Mouse (Mus musculus) gastrocnemius, postnatal 10 days (tissue): ENCODE results near the gene Apol9a. TPM values are rescaled to one million over a fixed set of nuclear protein-coding genes. Genes with fewer than 3 reads are reported as not detected.
"Not testable (repeated sequence)": the region's sequence is repeated elsewhere in the genome, so short reads cannot be mapped to it uniquely, and the experiment has no call there.

Experiments used
- DNase-seq: peaks from one replicate; pipeline ENCODE4 v3.0.0; 2021; ENCODE audit warnings: mixed read lengths
- long read RNA-seq, 2 experiments: library from polyadenylated mRNA; stranded (forward); transcript quantifications; one replicate each; pipeline ENCODE4 v2.0.0; 2021
- total RNA-seq, 2 experiments: library from RNA; stranded (reverse); gene quantifications; 2 replicates each; pipeline ENCODE4 v1.2.3; 2021

Apol9a gene
- not detected for total RNA-seq
- long read RNA-seq, experiment 1, result 0 reads
- long read RNA-seq, experiment 2, result 0 reads

- not testable (repeated sequence) for DNase-seq
These were observed at the start of gene Apol9a for GRCm38 (mm10) chr15:77411035-77411434. Gene Apol9a (minus strand): TSS chr15:77411135.

GRCm38 (mm10) chr15:77449927-77450326 lies 39.0 kb upstream of the Apol9a start:
- not testable (repeated sequence) for DNase-seq

- DNase-seq, result not testable (repeated sequence)
These were observed 36.5 kb upstream of the Apol9a start, which contains the start of gene Apol7b for GRCm38 (mm10) chr15:77447392-77447791. Gene Apol7b (minus strand): TSS chr15:77447492.

DNA sequence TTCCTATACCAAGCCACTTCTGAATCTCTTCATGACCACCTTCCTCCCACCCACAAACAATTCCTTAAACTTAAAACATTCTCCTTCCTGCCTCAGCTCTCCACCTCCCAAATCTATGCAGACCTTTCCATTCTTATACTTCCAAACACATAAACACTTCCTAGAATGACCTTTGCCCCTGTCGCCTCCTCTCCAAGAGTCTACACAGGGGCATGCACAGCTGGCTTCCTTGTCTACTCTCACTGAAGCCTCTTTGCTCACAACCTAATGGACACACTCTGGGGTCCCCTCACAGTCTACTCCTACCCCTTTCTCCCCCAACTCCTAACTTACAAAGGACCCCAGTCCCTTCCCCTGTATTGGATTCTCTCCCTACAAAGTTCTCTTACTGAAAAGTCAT lies 34.7 kb upstream of the Apol9a start:
- DNase-seq, result not testable (repeated sequence)

DNA sequence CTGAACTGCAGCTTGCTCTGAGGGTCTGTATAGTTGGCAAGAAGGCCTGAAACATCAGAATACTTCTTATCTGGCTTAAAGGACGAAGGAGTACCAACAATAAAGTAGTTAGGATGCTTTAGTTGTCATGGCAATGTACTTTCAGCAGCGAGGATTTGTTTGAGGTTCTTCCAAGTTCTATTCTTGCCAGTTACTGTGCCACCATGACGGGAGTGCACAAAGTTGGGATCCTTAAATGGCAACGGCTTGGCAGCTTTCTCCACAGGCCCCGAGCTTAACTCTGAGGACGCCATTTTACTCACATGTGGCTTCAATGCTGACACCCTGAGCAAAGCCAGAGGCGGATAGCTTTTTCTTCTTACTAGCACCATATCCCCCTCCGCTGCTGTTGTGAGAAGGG lies 33.8 kb upstream of the Apol9a start:
- not testable (repeated sequence) for DNase-seq

DNA sequence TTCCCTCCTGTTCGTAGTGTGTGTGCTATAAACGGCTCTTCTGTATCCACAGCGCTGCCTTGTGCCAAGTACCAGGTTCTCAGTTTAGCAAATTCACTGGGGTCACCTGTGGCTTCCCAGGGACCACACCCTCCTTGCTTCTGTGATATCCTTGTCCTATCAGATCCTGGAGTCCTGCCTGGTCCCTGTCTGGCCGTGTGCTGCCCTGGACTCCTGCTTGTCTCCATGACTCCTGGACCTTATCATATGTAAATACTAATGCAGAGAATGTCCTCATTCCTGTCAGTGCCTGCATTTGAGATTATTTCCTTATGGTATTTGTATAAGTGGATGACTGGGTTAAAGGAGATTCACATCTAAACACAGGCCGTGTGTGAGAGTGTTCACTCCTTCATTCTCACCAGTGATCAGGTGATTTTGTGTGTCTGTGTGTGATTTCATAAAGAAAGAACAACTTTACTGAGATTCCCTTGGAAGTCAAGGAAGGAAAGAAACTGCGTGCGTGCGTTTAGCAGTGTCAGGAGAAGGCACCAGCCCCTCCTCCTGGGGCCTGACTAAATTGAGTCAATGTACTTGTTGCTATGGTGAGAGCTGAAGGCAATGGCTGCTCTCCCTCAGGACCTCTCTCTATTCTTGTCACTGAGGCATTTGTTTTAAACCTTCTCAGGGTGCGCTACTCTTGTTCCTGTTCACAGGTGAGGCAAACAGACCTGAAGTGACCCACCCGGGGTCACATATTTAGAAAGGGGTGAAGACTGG lies 17.9 kb upstream of the Apol9a start:
- DNase-seq, result not testable (repeated sequence)

GRCm38 (mm10) chr15:77422925-77423324 lies 12.0 kb upstream of the Apol9a start:
- not testable (repeated sequence) for DNase-seq

- not testable (repeated sequence) for DNase-seq
These were observed 8.7 kb upstream of the Apol9a start for GRCm38 (mm10) chr15:77419657-77420056.

- DNase-seq, result not testable (repeated sequence)
These were observed 5.9 kb upstream of the Apol9a start for GRCm38 (mm10) chr15:77416655-77417333.

DNA sequence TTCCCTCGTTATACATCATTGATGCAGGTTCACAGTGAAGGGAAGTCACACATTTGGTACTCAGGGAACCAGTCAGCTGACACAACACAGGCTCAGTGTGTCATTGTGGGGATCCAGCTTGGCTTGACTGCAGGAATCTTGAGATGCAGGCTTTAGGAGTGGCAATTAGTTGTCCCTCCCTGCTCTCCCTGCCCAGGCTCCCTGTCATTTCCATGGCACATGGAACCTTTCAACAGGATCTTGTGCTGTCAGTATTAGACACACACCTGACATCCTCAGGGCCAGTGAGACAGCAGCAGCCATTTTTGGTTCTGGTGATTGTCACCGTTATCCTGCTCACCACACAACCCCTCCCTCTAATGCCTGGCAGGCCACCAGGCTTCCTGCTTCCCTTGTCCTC lies 4.7 kb upstream of the Apol9a start:
- not testable (repeated sequence) for DNase-seq

GRCm38 (mm10) chr15:77412695-77413094 lies 1.8 kb upstream of the Apol9a start:
- DNase-seq, result not testable (repeated sequence)

- not testable (repeated sequence) for DNase-seq
These were observed 4.6 kb downstream of the Apol9a start for GRCm38 (mm10) chr15:77406370-77406769.

DNA sequence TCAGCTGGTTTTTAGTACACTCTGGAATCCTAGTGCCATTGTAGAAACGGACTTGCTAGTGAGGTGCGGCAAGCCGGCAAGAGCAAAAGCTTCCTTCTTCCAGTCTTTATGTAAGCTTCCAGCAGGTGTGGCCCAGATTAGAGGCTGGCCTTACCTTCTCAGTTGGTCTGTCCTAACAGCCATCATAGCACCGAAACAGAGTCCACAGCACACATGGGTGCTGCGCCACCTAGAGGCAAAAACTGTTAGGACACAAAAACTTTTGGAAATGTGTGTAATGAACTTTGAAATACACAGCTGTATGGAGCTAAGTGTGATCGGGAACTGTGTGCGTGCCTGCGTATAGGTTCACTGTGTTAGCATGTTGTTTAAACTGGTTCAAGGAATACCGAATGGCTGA lies 11.9 kb downstream of the Apol9a start, which contains the start of gene Apol7a:
Gene Apol7a, minus strand, starts transcription at position 84 of the 400 bp plus-strand sequence.
- peak; percentile 39 for DNase-seq

DNA sequence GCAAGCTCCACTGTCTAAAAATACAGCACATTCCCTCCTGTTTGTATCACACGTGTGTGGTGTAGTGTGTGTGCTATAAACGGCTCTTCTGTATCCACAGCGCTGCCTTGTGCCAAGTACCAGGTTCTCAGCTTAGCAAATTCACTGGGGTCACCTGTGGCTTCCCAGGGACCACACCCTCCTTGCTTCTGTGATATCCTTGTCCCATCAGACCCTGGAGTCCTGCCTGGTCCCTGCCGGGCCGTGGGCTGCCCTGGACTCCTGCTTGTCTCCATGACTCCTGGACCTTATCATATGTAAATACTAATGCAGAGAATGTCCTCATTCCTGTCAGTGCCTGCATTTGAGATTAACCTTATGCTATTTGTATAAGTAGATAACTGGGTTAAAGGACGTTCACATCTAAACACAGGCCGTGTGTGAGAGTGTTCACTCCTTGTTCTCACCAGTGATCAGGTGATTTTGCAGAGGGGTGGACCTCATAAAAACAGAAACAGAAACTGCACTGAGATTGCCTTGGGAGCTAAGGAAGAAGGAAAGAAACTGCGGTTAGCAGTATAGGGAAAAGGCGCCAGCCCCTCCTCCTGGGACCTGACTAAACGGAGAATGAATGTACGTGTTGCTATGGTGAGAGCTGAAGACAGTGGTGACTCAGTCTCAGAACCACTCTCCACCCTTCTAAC lies 13.3 kb downstream of the Apol9a start:
- not testable (repeated sequence) for DNase-seq

- DNase-seq, result not testable (repeated sequence)
These were observed 17.1 kb downstream of the Apol9a start for GRCm38 (mm10) chr15:77393832-77394231.

- no peak for DNase-seq
These were observed 23.5 kb downstream of the Apol9a start for GRCm38 (mm10) chr15:77387462-77387861.

DNA sequence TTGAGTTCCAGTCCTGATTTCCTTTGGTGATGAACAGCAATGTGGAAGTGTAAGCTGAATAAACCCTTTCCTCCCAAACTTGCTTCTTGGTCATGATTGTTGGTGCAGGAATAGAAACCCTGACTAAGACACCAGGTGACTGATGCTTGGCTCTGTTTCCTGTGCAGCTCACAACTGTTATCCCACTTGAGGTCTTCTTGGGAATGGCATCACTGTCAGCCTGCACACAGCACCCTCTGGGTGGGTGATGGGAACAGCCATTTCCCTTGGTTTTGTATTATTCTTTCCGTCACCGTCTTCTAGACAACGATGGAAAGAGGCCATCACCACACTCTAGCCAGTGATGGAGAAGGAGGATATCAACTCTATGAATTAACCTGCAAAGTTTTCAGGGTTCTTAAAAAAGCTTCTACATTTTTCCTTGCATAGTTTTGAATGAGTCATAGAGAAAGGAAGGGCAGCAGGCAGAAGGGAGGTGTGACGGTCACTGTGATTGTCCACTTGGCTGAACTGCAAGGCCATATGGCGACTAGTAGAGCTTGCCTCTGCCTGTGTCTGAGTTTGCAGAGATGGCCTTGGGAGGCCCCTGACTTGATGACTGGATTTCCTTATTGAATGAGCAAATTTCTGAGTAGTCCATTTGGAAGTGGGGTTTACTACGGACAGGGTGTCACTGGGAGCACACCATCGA lies 26.4 kb downstream of the Apol9a start:
- DNase-seq, result no peak

GRCm38 (mm10) chr15:77382880-77383279 lies 28.1 kb downstream of the Apol9a start:
- no peak for DNase-seq

DNA sequence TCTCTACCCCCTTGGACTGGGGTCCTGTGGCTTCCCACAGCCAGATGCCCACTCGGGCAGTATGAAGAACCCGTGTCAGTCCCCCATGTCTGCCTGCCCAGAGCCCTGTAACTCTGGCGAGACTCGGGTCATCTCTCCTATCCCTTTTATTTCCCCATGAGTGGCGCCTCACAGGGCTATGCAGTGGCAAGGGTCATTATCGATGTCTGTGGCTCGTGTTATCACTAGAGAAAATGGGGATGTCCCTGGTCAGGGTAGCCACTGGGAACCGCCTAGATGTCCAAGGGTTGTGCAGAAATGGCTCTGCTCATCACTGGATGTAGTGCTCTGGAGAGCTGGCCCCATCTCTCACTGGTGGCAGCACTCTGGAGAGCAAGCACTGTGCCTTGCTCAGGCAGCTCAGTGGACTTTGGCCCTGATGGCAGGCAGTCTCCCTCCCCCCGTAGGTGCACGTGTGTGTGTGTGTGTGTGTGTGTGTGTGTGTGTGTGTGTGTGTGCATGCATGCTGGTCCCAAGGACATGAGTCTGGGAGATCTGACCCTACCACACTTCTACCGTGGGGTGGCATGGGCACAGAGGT lies 28.6 kb downstream of the Apol9a start:
- DNase-seq, result no peak

DNA sequence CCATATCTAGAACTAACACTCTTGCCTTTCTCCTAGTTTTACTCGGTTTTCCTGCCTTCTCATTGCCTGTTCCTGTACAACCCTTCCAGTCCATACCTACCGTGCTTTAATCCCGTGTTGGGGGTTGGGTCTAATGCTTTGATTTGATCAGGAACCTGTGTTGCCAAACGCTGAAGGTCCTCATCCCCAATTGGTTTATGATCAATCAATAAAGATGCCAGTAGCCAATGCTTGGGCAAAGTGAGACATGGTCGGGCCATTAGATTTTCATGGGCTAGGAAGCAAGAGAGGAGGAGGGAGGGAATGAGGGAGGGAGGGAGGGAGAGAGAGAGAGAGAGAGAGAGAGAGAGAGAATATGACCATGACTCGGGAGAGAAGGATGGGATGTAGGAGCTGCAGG lies 29.5 kb downstream of the Apol9a start:
- no peak for DNase-seq

DNA sequence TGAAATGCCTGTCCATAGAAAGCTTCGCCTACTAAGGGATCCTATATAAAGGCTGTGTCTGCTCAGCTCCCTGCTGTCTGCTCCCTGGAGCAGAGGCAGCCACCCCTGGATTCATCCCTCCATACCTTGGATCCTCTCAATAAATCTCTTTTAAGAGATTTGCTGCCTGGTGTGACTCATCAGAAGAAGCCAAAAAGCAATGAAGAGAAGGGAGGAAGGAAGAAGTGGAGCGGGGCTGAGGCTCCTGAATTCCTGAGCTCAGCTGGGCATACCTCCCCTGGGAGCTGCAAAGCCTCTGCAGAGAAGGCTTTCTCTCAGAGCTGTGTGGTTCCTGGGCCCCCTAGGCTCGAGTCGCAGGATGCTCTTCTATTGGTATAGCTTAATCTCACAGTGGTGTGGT lies 31.0 kb downstream of the Apol9a start:
- DNase-seq, result no peak

DNA sequence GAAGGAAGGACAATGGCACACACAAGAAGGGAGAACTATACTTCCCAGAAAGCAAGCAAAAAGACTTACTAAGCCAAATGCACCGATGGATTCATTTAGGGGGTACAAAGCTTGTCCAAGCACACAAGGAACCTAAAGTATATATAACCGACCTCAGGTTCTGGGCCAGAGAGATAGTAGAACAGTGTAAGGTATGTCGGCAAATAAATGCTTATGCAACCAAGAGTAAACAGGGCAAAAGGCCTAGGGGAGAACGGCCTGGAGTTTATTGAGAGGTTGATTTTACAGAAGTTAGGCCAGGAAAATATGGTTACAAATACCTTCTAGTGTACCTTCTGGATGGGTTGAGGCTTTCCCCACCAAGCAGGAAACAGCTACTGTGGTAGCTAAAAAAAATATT lies 33.5 kb downstream of the Apol9a start:
- no peak for DNase-seq
